Mouse (Mus musculus) naive thymus-derived CD4-positive, alpha-beta T cell, adult 2 months (primary cell): ENCODE measurements at regions not wholly inside any gene's neighbourhood (a gene's known extent, or its start where the extent isn't known, plus 50 kb on each side); places are given as distances from the start of the nearest gene placed in this dataset.
A peak's percentile ranks its signal among the peaks of the same experiment; 100 is the strongest.

ENCODE experiments used
- DNase-seq: peaks from one replicate; pipeline ENCODE4 v3.0.0-alpha.2; 2011; ENCODE audit warnings: low read depth

- DNase-seq, result no peak
Observed at GRCm38 (mm10) chr1:189990046-189990622, 68.0 kb upstream of the Smyd2 start.

DNA sequence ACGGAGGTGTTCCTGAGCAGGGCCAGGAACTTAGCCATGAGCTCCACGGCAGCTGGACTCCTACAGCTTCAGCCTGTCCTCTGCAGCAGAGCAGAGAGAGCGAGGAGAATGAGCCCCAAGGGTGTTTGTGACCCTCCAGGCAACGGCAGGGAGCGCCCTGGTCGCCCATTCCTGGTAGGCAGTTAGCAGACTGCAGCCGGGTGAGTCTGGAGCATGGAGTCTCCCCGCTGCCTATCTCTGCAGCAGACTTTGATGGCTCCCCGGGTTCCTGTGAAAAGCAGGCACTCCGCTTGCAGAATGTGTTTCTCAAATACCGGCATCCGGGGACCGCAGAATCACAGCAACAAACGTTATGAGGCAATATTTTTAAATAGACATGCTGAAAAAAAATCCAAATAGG, 67.2 kb upstream of the Smyd2 start:
- DNase-seq, result no peak

- no peak for DNase-seq
Observed at GRCm38 (mm10) chr1:189988864-189989263, 66.7 kb upstream of the Smyd2 start.

DNA sequence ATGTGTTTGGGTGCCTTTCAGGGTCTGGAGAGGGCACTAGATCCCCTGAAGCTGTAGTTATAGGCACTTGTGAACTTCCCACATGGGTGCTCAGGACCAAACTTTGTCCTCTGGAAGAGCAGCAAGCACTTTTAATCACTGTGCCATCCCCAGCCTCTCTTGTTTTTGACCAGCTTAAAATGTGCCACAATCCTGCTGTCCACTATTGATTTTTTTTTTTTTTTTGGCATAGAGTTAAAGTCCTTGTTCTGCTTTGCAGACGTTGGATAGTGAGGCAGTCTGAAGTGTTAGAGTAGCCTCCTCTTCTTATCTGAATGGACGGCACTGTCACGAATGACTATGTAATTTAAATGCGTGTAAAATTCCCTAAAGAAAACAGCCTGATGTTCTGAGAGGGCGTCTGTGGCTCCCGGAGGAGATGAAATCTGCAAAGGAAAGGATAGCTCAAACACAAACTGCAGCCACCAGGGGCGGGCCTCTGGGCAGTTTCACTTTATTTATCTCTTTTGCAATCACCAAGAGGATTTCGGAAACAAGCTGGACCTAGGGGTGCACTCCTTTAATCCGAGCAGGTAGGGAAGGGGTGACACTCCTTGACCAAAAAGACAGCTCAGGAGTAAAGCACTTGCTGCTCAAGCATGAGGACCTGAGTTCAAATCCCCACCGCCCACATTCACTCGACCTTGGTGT, 63.5 kb upstream of the Smyd2 start:
- no peak for DNase-seq

DNA sequence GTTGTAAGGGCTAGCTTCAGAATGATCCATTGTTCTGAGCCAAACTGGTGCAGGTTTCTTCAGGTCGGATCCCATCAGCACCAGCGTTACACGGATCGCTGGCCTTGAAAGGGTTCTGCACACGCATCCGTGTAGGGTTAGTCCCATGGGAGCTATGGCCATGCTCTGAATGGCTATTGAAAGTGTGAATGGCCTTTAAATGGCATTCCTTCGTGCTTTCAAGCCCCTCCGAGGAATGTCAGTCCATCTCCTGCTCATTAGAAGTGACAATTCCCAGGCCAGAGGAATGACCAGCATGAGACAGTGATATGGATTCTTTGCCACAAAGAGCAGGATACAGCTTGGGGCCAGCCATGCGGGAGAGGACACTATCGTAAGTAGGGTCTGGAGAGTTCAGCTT, 56.1 kb upstream of the Smyd2 start:
- DNase-seq, result no peak

DNA sequence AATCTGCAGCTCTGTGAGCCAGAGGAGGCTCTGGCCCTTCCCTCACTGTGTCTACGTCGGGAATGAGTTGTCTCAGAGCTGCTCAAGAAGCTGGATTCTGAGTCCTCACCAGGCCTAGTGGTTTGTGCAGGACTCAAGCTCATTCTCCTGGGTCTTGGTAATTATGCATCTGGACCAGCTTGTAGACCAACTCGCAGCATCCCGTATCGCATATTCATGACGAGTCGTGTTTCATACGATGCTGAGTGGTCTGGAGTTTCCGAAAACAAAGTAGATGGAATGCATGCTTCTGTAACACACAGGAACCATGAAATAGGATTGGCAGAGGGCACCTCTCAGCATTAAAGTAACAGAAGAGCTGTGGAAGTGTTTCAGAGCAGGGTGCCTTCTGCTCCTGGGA, 53.5 kb upstream of the Smyd2 start:
- DNase-seq, result no peak

- peak; percentile 82 for DNase-seq
Observed at GRCm38 (mm10) chr1:189972790-189973406, 50.7 kb upstream of the Smyd2 start.
